Mouse (Mus musculus): ENCODE results near the gene Ccdc33.

DNA sequence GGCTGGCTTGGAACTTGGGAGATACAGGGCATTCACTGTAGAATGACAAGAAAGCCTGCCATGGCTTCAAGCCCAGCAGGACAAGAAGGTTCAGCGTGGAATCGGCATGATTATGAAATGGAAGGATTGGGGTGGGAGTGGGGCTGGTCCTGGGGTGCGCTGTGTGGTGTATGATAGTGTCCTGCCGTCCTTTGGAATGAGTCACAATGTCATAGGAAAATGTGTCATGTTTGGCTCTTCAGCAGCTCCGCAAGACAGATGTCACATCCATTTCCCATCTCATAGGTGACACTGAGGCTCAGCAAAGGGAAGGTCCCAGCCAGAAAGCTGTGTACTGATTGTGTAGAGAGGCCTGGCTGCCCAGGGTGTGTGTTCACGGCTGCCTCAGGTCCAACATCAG is 102.8 kb downstream of the Ccdc33 start:
- TF ChIP-seq CTCF (IDR thresholded peaks at IDR 0.05; ENCODE audit: low read depth) (no peak), EP300 (IDR thresholded peaks at IDR 0.05; ENCODE audit: low read depth) (no peak)

All from heart, postnatal 0 days (tissue).